Mouse (Mus musculus) spleen, adult 18-20 months (tissue): Measurements from ENCODE around the gene Sipa1l3.

Source experiments
- DNase-seq, 2 experiments: peaks; one replicate each; pipeline ENCODE4 v3.0.0; 2022; ENCODE audit warnings: mixed read lengths in 2 of 2

Sipa1l3 gene

GRCm38 (mm10) chr7:29327087-29327486 lies 191.4 kb downstream of the Sipa1l3 start:
- DNase-seq: no peak

- DNase-seq: no peak
These were observed 198.8 kb downstream of the Sipa1l3 start for GRCm38 (mm10) chr7:29319337-29320307.

- DNase-seq: no peak
These were observed 200.1 kb downstream of the Sipa1l3 start for GRCm38 (mm10) chr7:29318115-29318911.

GRCm38 (mm10) chr7:29317558-29317957 lies 200.9 kb downstream of the Sipa1l3 start:
- DNase-seq: no peak

- DNase-seq: no peak
These were observed 201.5 kb downstream of the Sipa1l3 start for GRCm38 (mm10) chr7:29316976-29317375.

- no peak for DNase-seq
These were observed 202.2 kb downstream of the Sipa1l3 start for GRCm38 (mm10) chr7:29316137-29316734.

GRCm38 (mm10) chr7:29314844-29315628 lies 203.4 kb downstream of the Sipa1l3 start:
- no peak for DNase-seq

GRCm38 (mm10) chr7:29313572-29314261 lies 204.7 kb downstream of the Sipa1l3 start:
- no peak for DNase-seq

- DNase-seq: no peak
These were observed 205.4 kb downstream of the Sipa1l3 start for GRCm38 (mm10) chr7:29313051-29313450.

- DNase-seq: no peak
These were observed 208.7 kb downstream of the Sipa1l3 start for GRCm38 (mm10) chr7:29309749-29310148.

GRCm38 (mm10) chr7:29309221-29309721 lies 209.2 kb downstream of the Sipa1l3 start:
- no peak for DNase-seq

- DNase-seq: peak; percentile 54 to 64
These were observed 210.9 kb downstream of the Sipa1l3 start for GRCm38 (mm10) chr7:29307350-29308104.

- DNase-seq: no peak
These were observed 211.8 kb downstream of the Sipa1l3 start for GRCm38 (mm10) chr7:29306619-29307018.

- DNase-seq: no peak
These were observed 212.3 kb downstream of the Sipa1l3 start for GRCm38 (mm10) chr7:29306108-29306507.

- no peak for DNase-seq
These were observed 213.0 kb downstream of the Sipa1l3 start for GRCm38 (mm10) chr7:29305263-29305988.

GRCm38 (mm10) chr7:29304463-29305262 lies 213.8 kb downstream of the Sipa1l3 start:
- no peak for DNase-seq

- DNase-seq: peak in 1 of 2 experiments; percentile 22
These were observed 214.5 kb downstream of the Sipa1l3 start, which contains the start of gene Dpf1 for GRCm38 (mm10) chr7:29303738-29304462. Dpf1 (plus strand) TSS chr7:29303951.

GRCm38 (mm10) chr7:29302641-29303040 lies 215.8 kb downstream of the Sipa1l3 start:
- DNase-seq: no peak
